Mouse (Mus musculus): ENCODE data around the gene Nr6a1. TPM values are rescaled to one million over a fixed set of nuclear protein-coding genes. Genes with fewer than 3 reads are reported as not detected.

Nr6a1 gene
- polyA plus RNA-seq, 1 experiment from 2014 or later = 2.0 TPM

DNA sequence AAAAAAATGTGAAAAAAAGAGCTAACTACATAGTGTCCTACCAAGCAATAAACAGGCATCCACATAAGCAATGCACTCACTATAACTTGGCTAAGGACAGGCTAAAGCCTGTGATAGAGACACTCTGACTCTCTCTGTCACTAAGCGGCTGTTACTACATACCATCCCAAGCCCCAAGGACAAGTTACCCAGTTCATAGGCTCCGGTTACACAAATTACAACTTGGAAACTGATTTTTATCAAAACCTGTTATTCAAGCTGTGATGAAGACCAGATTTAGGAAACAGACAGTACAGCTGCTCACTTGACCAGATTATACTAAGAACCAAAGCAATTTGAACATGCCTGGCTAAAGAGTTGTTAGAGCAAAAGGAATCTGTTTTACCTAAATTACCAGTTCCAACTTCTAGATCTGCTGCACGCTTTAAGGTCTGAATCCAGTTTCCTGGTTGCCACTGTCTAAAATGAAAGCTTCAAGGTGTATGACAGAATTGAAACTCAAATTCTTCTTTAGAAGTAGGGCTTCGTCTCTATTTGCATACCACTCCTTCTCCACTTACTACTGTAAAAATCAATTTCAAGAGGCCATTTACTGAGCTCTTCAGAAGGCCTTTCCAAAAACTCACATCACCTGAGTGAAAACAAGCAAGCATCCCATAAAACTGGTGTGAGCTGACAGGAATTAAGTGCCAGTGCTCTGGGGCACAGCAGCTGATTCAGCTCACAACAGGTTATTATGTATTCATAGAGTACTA is 160.1 kb downstream of the Nr6a1 start:
- H3K4me3 ChIP-seq (replicated peaks) = no peak overlapping the region
- H3K4me1 ChIP-seq (replicated peaks) = no peaks in the 10 kb centered on the region
- H3K9ac ChIP-seq (replicated peaks) = no peak overlapping the region
- H3K36me3 ChIP-seq = no peaks in the 10 kb centered on the region
- no peak overlapping the region for H3K27ac ChIP-seq
- 92% methylated on average over 4 of the region's 4 CpGs for WGBS
- H3K4me2 ChIP-seq (replicated peaks) = no peak overlapping the region
- no peaks in the 10 kb centered on the region for H3K9me3 ChIP-seq
- no peak for ATAC-seq
- no peaks in the 10 kb centered on the region for H3K27me3 ChIP-seq

DNA sequence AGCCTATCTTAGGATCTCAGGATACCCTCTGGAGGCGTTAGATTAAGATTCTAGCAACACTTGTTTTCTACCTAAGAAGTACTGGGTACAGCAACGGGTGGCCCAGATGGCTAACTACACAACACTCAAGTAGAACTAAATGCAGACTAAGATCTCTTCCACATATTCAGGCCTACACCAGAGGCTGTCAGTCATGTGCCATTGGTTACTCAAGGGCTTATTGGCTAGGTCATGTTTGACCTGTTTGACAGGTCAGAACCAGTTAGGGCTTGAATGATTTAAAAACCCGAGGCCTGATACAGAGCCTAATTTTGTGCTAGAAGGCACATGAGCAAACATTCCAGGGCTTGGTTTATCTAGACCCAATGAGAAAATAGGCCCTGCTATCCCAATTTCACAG is 187.6 kb downstream of the Nr6a1 start:
- WGBS = 86% methylated on average over 3 of the region's 3 CpGs
- H3K9me3 ChIP-seq = no peaks in the 10 kb centered on the region
- peaks cover 18% of the 10 kb centered on the region for H3K4me1 ChIP-seq (replicated peaks)
- peak; percentile 38; the same call in 1 of the 2 replicates for ATAC-seq
- no peak overlapping the region for H3K4me2 ChIP-seq (replicated peaks)
- H3K27me3 ChIP-seq = 0 out of 2 replicates have a peak, but pooled peaks cover 6% of the 10 kb centered on the region
- no peak overlapping the region for H3K9ac ChIP-seq (replicated peaks)
- H3K4me3 ChIP-seq (replicated peaks) = no peak overlapping the region
- no peak overlapping the region for H3K27ac ChIP-seq
- H3K36me3 ChIP-seq = no peaks in the 10 kb centered on the region

DNA sequence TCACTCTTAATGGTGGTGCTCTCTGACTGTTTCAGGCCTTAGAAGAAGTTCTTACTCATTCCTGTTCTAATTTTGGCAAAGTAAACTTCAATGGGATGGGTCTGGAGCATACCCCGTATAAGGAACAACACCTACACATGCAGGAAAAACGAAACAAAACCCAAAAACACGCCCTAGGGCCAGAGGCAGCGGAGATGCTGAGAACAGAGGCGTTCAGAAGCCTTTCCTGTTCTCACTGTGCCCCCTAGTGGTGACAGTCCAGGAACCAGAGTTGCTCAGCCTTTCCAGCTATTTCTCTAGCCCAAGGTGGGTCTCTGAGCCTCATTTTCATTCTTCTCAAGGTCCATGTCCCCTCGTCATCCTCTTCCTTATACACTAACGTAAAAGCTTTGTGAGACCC is 188.1 kb downstream of the Nr6a1 start:
- H3K27me3 ChIP-seq = 0 out of 2 replicates have a peak, but pooled peaks cover 6% of the 10 kb centered on the region
- no peak overlapping the region for H3K27ac ChIP-seq
- peaks cover 15% of the 10 kb centered on the region for H3K4me1 ChIP-seq (replicated peaks)
- peak; percentile 79 for ATAC-seq
- 20% methylated on average over 7 of the region's 7 CpGs for WGBS
- no peak overlapping the region for H3K9ac ChIP-seq (replicated peaks)
- H3K4me3 ChIP-seq (replicated peaks) = no peak overlapping the region
- no peak overlapping the region for H3K4me2 ChIP-seq (replicated peaks)
- no peaks in the 10 kb centered on the region for H3K9me3 ChIP-seq
- H3K36me3 ChIP-seq = no peaks in the 10 kb centered on the region

DNA sequence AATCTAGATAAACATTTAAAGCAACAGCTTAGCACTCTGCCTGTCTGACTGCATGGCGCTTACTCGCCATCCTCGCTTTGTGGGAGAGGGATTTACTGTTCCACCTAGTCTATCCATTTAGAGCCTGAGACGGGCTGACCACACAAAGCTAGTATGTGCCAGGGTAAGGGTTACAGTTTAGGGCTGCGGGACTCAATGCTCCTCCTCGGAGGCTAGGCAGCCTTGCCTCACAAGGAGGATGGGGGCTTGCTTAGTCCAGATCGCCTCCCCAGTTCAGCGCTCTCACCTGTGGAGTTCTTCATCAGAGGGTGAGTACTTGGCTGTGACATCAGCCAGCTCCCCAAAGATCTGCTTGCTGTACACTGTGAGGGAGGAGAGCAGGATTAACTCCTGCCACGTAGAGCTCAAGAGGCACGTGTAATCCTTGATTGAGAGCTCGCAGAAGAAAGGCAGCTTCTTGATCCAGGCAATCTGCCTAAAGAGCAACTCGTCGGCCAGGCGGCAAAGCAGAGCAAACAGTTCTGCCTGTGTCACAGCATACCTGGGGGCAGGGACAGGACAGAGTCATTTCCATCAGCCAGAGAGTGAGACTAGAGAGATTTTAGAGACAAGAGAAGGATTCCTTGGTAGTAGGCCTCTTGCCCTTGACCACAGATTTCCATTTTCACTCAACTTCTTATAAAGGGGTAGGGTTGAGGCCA is 188.7 kb downstream of the Nr6a1 start:
- 0 out of 2 replicates have a peak overlapping the region, but pooled peaks have one; percentile 47 for H3K9ac ChIP-seq (replicated peaks)
- H3K4me2 ChIP-seq (replicated peaks) = no peak overlapping the region
- no peak overlapping the region for H3K27ac ChIP-seq
- peak; percentile 65 for ATAC-seq
- 60% methylated on average over 14 of the region's 14 CpGs for WGBS
- H3K36me3 ChIP-seq = no peaks in the 10 kb centered on the region
- no peaks in the 10 kb centered on the region for H3K9me3 ChIP-seq
- H3K4me1 ChIP-seq (replicated peaks) = peaks cover 10% of the 10 kb centered on the region
- H3K4me3 ChIP-seq (replicated peaks) = no peak overlapping the region
- 0 out of 2 replicates have a peak, but pooled peaks cover 6% of the 10 kb centered on the region for H3K27me3 ChIP-seq

DNA sequence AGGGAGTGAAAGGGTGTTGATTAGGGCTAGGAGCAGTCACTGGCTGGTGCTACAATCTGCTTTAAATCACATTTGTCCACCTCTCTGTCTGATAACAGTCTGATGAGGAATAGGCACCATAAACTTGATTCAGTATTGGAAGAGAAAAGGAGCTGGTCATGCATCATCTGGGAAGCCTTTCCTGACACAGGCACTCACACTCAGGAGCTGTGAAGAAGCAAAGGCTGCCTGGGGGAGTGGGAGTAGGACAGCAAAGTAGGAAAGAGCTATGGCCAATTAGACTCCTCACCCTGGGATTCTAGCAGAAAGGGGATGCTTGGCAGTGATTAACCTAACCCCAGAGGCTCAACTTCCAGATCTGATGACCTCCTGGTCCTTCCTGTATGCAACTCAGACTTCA is 191.7 kb downstream of the Nr6a1 start:
- H3K36me3 ChIP-seq = no peaks in the 10 kb centered on the region
- no peak overlapping the region for H3K4me2 ChIP-seq (replicated peaks)
- no peak overlapping the region for H3K9ac ChIP-seq (replicated peaks)
- H3K27me3 ChIP-seq = 0 out of 2 replicates have a peak, but pooled peaks cover 6% of the 10 kb centered on the region
- no peak overlapping the region for H3K27ac ChIP-seq
- H3K4me1 ChIP-seq (replicated peaks) = peaks cover 9% of the 10 kb centered on the region
- H3K4me3 ChIP-seq (replicated peaks) = no peak overlapping the region
- H3K9me3 ChIP-seq = no peaks in the 10 kb centered on the region
- ATAC-seq = no peak

DNA sequence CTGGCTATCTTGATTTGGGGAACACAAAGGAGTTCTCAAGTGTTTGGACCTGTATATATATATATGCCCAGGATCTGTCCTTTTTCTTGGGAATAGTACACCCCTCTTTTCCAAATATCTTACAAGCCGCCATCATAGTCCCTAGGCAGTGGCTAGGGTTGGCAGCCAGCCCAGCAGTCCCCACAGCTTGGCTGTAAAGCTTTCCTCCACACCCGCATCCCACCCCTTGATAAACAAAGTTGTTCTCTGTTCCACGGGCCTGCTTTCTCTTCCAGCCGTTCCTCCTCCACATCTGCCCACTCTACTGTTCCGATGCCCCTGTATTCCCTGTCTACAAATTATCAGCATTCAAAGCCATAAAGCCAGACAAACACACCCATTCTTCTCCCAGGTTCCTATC is 192.8 kb downstream of the Nr6a1 start:
- H3K9me3 ChIP-seq = no peaks in the 10 kb centered on the region
- H3K27me3 ChIP-seq = 0 out of 2 replicates have a peak, but pooled peaks cover 6% of the 10 kb centered on the region
- WGBS = 77% methylated on average over 5 of the region's 5 CpGs
- peaks cover 9% of the 10 kb centered on the region for H3K4me1 ChIP-seq (replicated peaks)
- H3K27ac ChIP-seq = no peak overlapping the region
- no peak overlapping the region for H3K9ac ChIP-seq (replicated peaks)
- H3K4me3 ChIP-seq (replicated peaks) = no peak overlapping the region
- H3K4me2 ChIP-seq (replicated peaks) = no peak overlapping the region
- no peaks in the 10 kb centered on the region for H3K36me3 ChIP-seq
- no peak for ATAC-seq

DNA sequence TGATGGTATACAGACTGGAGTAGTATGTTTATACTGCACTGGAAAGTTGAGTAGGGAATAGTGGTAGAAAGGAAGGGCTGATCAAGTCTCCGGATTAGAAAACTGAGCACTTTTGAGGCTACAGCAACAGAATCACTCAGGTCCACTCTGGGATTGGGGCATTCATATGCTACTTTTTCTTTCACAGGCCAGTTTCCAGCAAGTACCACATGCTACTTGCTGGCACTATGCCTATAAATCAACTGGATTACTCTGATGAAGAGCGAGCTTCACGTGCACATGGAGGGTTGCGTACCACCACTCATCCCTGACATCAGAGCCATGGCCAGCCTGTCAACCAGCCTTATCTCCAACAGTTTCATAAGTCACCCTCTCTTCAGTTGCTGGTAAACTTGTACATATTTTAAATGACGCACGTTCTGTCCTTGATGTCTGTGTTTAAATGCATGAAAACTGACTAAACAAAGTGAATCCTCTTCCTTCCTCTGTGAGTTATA is 197.1 kb downstream of the Nr6a1 start:
- H3K9ac ChIP-seq (replicated peaks) = no peak overlapping the region
- no peak overlapping the region for H3K4me2 ChIP-seq (replicated peaks)
- no peaks in the 10 kb centered on the region for H3K9me3 ChIP-seq
- H3K4me1 ChIP-seq (replicated peaks) = no peaks in the 10 kb centered on the region
- no peak overlapping the region for H3K4me3 ChIP-seq (replicated peaks)
- H3K27ac ChIP-seq = no peak overlapping the region
- no peaks in the 10 kb centered on the region for H3K27me3 ChIP-seq
- WGBS = 97% methylated on average over 6 of the region's 6 CpGs
- H3K36me3 ChIP-seq = no peaks in the 10 kb centered on the region
- no peak for ATAC-seq

DNA sequence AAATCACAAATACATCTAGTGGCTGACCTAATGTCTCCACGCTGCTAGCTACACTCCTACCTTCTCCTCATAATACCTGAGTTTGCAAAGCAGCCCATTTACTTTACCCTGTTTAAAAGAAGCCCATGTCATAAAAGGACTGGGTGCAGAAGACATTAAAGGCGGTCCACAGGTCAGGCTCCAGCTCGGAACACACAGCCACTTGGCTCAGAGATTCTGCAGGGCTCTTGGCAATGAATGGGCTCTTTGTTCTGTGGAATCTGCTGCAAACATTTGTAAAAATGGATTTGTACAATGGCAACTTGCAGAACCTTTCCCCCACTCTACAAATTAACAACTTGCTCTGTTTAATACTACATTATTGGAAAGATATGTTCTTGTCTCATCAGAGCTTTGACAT is 202.1 kb downstream of the Nr6a1 start:
- H3K4me1 ChIP-seq (replicated peaks) = peaks cover 6% of the 10 kb centered on the region
- no peak overlapping the region for H3K4me3 ChIP-seq (replicated peaks)
- WGBS = 47% methylated on average over 3 of the region's 3 CpGs
- H3K36me3 ChIP-seq = no peaks in the 10 kb centered on the region
- no peak overlapping the region for H3K27ac ChIP-seq
- no peak overlapping the region for H3K4me2 ChIP-seq (replicated peaks)
- ATAC-seq = no peak
- no peak overlapping the region for H3K9ac ChIP-seq (replicated peaks)
- H3K27me3 ChIP-seq = no peaks in the 10 kb centered on the region
- H3K9me3 ChIP-seq = no peaks in the 10 kb centered on the region

DNA sequence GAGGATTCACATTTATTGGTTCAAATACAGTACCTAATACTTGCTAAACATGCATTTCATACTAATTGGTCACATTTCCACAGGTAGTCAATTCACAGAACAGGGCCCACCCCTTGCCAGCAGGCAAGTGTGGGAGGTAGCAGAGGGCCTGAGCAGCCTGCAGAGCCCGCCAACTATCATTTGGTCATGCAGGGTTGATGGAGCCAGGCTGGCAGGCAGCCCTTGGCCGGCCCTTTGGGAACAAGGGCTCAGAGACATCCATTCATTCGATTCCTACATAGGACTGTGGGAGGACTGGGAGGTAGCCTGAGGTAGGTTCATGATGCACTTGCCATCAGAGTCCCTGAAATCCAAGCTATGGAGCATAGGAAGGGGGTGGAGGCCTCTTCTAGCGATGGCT is 204.1 kb downstream of the Nr6a1 start:
- Histone ChIP-seq H3K4me3 (replicated peaks) (no peak overlapping the region), H3K9me3 (no peaks in the 10 kb centered on the region), H3K4me1 (replicated peaks) (peaks cover 7% of the 10 kb centered on the region), H3K36me3 (no peaks in the 10 kb centered on the region), H3K27ac (no peak overlapping the region), H3K27me3 (0 out of 2 replicates have a peak, but pooled peaks cover 8% of the 10 kb centered on the region), H3K9ac (replicated peaks) (no peak overlapping the region), H3K4me2 (replicated peaks) (no peak overlapping the region)
- no peak for ATAC-seq
- 89% methylated on average over 4 of the region's 4 CpGs for WGBS

DNA sequence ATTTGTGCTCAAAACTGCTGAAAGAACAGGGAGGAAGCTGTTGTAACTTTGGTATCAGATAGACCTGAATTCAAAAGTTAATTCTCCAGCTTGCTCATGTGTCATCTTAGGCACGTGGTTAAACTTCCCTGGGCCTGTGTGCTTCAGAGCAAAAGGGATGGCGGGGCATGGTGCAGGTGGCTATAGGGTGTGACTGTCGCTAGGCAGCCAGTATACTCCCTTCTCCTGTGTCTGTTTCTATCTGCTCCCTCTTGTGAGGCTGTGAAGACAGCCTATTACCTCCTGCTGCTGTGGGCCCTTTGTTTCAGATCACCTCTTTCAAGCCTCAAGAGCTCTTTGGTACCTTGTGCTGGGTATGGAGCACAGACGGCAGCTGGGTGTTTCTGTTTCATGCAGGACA is 205.4 kb downstream of the Nr6a1 start:
- Histone ChIP-seq H3K9ac (replicated peaks) (no peak overlapping the region), H3K4me3 (replicated peaks) (no peak overlapping the region), H3K36me3 (no peaks in the 10 kb centered on the region), H3K27me3 (0 out of 2 replicates have a peak, but pooled peaks cover 8% of the 10 kb centered on the region), H3K9me3 (no peaks in the 10 kb centered on the region), H3K4me1 (replicated peaks) (peaks cover 7% of the 10 kb centered on the region), H3K27ac (no peak overlapping the region), H3K4me2 (replicated peaks) (no peak overlapping the region)
- 29% methylated on average over 4 of the region's 4 CpGs for WGBS
- no peak for ATAC-seq

DNA sequence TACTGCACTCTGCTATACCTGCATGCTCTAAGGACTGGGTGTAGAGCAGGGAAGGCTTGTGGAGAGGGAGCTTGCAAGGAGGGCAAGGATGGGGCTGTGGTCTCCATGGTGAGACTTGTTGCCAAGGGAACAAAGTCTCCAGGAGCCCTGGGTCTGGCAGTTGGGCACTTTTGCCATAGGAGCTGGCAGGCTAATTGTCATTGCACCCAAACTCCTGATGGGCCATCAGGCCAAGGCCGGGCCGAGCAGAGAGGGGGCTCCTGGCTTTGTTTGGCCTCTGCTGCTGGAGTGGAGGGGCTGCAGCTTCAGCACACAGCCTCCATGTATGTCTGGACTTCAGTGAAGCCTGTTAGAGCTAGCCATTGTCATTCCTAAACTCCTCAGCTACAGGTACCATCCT is 206.8 kb downstream of the Nr6a1 start:
- no peaks in the 10 kb centered on the region for H3K9me3 ChIP-seq
- H3K4me2 ChIP-seq (replicated peaks) = no peak overlapping the region
- 53% methylated on average over 2 of the region's 2 CpGs for WGBS
- H3K27ac ChIP-seq = no peak overlapping the region
- ATAC-seq = 0 out of 2 replicates have a peak, but pooled peaks have one; percentile 35
- H3K9ac ChIP-seq (replicated peaks) = no peak overlapping the region
- H3K27me3 ChIP-seq = peaks cover 13% of the 10 kb centered on the region; the same call in 1 of the 2 replicates
- peaks cover 7% of the 10 kb centered on the region for H3K4me1 ChIP-seq (replicated peaks)
- no peaks in the 10 kb centered on the region for H3K36me3 ChIP-seq
- no peak overlapping the region for H3K4me3 ChIP-seq (replicated peaks)

DNA sequence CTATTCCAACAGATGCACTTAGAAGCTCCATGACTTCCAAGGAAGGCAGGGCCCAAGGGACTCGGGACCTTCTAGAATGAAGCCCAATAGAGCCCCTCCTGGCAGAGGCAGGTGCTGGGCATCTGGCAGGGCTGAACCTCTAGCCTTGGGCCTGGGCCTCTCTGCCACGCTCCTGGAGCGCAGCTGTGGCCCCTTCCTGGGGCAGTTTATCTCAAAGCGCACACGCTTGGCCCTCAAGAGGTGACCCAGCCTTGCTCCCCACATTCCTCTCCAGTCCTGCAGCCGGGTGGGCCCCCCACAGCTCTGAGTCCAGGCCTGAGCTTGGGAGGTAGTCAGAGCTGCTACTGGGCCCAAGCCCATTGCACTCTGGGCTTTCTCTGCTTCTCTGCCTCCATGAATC is 208.1 kb downstream of the Nr6a1 start:
- no peak overlapping the region for H3K4me2 ChIP-seq (replicated peaks)
- peaks cover 22% of the 10 kb centered on the region for H3K27me3 ChIP-seq
- H3K9ac ChIP-seq (replicated peaks) = no peak overlapping the region

More for the DNA sequence above, 208.1 kb downstream of the Nr6a1 start:
- WGBS = 83% methylated on average over 6 of the region's 6 CpGs
- Histone ChIP-seq H3K27ac (no peak overlapping the region), H3K9me3 (no peaks in the 10 kb centered on the region), H3K4me3 (replicated peaks) (no peak overlapping the region), H3K36me3 (no peaks in the 10 kb centered on the region), H3K4me1 (replicated peaks) (peaks cover 7% of the 10 kb centered on the region)
- ATAC-seq = no peak
